Mouse (Mus musculus): Measurements from ENCODE around the gene Naaa.

DNA sequence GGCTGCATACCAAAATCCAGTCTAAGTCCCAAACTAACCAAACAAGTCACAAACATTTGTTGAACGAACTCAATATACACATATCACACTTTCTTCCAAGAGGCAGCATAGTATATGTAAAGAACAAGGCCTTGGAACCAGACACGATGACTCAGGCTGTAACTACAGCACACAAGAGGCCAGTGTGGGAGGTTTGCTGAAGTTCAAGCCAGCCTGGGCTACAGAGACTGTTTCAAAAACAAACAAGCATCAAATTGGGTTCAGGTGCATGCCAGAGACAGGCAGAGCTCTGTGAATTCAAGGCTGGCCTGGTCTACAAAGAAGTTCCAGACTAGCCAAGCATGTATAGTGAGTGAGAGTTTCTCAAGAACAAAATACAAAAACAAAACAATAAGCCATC lies 16.6 kb upstream of the Naaa start:
- TF ChIP-seq CTCF (IDR thresholded peaks at IDR 0.05; ENCODE audit: low read depth) = no peak
- no peak for TF ChIP-seq EP300 (IDR thresholded peaks at IDR 0.05; ENCODE audit: low read depth)
